Mouse (Mus musculus): ENCODE data around the gene Sytl1.

Sytl1 gene

GRCm38 (mm10) chr4:133262882-133263281 is at the start of gene Sytl1:
TSS of gene Sytl1 (minus strand) at chr4:133263113.
- DNase-seq (ENCODE audit: low read depth, low spot score), result no peak

DNA sequence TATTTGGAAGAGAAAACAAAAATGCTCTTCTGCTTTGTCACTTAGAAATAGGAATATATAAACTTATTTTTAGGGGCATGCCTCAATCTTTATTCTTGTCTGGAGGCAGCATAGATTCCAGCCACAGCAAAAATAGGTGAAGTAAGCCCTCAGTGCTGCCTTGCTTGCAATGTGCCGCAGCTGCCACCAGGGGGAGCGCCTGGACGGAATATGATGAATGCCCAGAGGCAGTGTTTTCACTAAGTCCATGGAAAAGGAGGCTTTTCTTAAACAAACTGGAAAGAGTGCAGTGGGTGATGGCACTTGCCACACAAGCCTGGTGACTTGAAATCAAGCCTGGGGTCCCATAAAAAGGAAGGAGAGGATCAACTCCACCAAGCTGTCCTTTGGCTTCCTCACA is 47.0 kb upstream of the Sytl1 start:
- DNase-seq (ENCODE audit: low read depth, low spot score), result no peak

DNA sequence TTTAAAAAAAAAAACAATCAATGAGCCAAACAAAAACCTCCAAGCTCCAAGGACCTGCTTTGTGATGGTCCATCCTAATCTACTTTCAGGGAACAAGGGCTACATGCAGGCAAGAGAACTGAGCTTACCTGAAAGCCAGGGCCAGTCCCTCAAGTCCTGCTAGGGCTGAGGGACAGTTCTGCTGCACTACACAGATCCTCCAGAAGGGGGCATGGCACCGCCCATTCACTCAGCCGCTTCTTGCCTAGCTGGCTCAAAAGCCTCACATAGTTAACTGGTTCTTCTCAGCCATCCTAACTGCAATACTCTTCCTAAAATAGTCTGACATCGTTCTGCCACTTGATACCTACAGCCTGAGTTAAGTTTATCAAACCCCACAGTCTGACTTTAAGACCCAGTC is 44.4 kb upstream of the Sytl1 start:
- no peak for DNase-seq (ENCODE audit: low read depth, low spot score)

GRCm38 (mm10) chr4:133305825-133306224 is 42.9 kb upstream of the Sytl1 start:
- DNase-seq (ENCODE audit: low read depth, low spot score), result no peak

DNA sequence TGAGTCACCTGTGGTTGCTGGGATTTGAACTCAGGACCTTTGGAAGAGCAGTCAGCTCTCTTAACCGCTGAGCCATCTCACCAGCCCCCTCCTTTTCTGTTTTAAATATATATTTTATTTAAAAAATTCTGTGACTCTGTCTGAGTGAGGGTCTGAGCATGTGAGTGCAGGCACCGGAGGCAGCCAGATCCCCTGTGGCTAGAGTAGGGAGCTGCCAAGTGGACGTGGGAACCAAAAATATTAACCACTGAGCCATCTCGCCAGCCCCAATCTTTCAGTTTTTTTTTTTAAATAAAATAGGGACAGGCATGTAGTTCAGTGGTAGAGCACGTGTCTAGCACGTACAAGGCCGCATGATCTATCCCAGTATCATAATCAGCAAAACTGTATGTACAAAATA is 41.9 kb upstream of the Sytl1 start:
- DNase-seq (ENCODE audit: low read depth, low spot score), result no peak

GRCm38 (mm10) chr4:133302668-133303067 is 39.8 kb upstream of the Sytl1 start:
- no peak for DNase-seq (ENCODE audit: low read depth, low spot score)

DNA sequence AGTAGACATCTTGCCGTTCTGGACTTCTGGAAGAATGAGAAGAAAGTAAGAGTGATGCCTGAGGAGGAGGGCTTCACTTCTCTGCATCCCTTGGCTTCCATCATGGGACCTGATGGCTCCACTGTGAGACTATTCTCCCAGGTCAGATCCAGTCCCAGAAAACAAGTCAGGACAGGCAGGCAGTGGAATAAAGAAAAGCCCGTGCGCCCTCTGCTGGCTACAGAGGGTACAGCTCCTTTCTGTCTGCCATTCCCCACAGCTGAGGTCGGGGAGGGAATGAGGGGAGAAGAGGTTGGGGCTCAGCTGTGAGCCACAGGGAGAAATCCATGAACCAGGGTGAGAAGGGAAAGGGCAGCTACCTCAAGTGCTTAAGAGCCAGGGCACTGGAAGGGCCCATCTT is 38.9 kb upstream of the Sytl1 start:
- DNase-seq (ENCODE audit: low read depth, low spot score), result no peak

DNA sequence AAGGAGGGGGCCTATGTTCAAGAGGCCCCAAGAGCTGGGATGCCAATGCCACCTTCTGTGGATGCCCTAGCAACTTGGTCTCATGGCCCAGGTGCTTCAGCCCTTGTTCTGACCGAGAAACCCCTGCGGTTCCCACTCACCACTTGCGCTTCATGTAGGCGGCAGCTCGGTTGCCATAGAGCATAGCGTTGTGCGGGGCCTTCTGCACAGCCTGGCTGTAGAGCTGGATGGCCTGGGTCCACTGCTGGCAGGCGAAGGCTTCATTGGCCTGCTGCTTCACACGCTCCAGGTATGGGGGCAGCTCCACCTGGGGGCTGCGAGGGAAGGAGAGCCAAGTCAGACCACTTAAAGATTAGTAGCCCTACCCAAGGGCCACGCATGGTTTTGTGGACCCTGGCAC is 37.5 kb upstream of the Sytl1 start:
- no peak for DNase-seq (ENCODE audit: low read depth, low spot score)

- DNase-seq (ENCODE audit: low read depth, low spot score), result peak; percentile 80
Observed at GRCm38 (mm10) chr4:133299701-133300100, 36.8 kb upstream of the Sytl1 start.

GRCm38 (mm10) chr4:133298516-133299365 is 35.8 kb upstream of the Sytl1 start:
- peak; percentile 89 for DNase-seq (ENCODE audit: low read depth, low spot score)

GRCm38 (mm10) chr4:133297801-133298238 is 34.9 kb upstream of the Sytl1 start:
- DNase-seq (ENCODE audit: low read depth, low spot score), result no peak

- DNase-seq (ENCODE audit: low read depth, low spot score), result no peak
Observed at GRCm38 (mm10) chr4:133297360-133297759, 34.4 kb upstream of the Sytl1 start.

DNA sequence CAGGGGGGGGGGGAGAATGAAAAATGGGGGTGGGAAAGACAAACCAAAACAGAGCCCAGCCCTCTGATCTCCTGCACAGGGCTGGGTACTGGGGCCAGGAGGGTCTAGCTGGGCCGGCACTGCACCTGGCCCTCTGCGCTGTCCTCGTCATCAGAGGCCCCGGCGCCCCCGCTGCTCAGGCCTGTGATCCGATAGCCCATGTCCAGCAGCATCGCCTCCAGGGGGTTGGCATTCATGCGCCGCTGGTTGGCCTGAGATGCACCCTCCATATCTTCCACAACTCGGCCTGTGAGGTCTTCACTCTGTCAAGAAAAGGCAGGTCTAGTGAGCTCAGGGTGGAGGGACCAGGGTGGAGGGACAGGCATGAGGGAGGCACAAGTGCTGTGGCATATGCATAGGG is 31.2 kb upstream of the Sytl1 start:
- no peak for DNase-seq (ENCODE audit: low read depth, low spot score)

DNA sequence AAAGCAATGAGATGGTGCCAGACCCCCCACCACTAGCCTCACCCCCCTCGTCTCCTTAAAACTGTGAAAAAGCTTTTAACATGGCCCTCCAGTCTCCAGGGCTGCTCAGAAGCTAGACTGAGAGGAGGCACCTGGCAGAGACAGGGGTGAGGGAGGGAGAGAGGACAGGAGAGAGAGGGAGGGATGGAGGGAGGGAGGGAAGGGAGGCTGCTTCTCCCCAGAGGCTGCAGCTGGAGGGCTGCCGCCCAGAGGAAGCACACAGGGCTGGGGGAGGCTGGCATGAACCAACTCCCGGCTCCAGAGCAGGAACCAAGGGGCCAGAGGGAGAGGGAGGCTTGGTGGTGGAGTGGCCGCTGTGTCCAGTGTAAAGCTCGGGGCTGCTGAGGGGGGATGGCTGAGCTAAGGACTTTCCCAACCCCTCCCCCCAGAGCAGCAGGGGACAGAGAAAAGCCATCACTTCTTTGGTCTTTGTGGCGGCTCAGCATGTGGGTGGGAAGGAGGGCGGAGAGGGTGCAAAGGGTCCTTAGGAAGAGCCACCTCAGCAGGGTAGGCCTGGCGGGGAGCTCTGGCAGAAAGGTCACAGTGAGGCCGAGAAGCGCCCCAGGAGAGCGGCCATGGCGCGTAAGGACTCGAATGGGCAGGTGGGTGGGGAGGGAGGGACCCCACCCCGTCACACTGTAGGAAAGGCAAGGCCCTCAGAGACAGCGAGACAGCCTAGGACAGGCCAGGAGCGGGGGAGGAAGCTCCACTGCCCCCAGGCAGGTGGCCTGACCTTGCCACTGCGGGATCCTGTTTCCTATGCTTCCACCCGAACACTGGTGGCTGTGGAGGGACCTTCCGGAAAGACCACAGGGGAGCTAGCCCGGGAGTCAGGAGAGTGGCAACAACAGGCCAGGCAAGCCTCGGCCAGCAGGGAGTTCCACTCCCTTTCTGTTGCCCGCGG is 30.3 kb upstream of the Sytl1 start:
- no peak for DNase-seq (ENCODE audit: low read depth, low spot score)

- no peak for DNase-seq (ENCODE audit: low read depth, low spot score)
Observed at GRCm38 (mm10) chr4:133292405-133292804, 29.5 kb upstream of the Sytl1 start.

DNA sequence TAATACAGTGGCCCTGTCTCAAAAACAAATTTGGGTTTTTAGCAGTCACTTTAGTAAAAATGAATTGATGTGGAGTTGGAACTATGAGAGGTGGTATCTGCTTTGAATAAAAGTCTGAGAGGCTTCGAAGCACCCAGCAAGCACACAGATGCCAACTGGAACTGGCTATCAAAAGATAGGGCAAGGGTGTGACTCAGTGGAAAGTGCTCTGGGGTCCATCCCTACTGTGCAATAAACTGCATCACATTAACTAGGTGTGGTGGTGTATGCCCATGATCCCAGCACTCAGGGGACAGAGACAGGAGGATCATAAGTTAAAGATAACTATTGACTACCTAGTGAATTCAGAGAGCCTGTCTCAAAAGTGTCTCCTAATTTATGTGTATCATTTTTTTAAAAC is 28.3 kb upstream of the Sytl1 start:
- no peak for DNase-seq (ENCODE audit: low read depth, low spot score)

- no peak for DNase-seq (ENCODE audit: low read depth, low spot score)
Observed at GRCm38 (mm10) chr4:133286476-133287077, 23.7 kb upstream of the Sytl1 start.

DNA sequence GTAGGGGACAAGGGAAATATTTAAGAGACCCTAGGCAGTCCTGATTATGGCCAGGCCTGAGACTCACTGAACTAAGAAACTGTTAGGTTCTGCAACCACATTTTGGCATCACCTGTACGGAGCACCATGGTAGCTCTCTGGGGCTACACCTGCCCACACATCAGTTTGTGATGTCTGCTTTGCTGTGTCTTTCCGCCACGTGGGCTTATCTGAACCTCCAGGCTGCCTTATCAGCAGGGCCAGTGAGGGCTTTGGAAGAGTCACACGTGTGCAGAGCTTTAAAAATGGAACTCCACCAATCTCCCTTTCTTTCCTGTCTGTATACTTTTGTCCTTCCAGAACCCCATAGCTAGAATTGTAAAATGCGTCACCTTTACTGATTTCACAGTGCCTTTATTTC is 23.0 kb upstream of the Sytl1 start:
- DNase-seq (ENCODE audit: low read depth, low spot score), result no peak

- DNase-seq (ENCODE audit: low read depth, low spot score), result no peak
Observed at GRCm38 (mm10) chr4:133285299-133285698, 22.4 kb upstream of the Sytl1 start.

DNA sequence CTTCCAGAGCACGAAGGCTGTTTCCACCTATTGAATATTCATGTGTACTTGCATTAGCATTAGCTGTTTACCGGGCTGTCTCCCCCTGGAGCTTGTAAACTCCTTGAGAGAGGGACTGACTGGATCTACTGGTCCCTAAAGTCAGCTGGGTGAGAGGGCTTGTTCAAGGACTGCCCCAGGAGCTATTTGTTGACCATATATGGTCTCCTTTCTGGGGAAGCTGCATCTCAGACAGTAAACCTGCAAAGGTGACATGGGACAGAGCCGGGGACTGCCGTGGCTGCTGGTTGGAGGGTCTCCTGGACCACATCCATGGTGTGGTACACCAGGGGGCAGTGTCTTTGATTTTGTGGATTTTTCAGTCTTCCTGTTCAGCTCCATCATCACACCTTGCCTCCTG is 19.7 kb upstream of the Sytl1 start:
- no peak for DNase-seq (ENCODE audit: low read depth, low spot score)

DNA sequence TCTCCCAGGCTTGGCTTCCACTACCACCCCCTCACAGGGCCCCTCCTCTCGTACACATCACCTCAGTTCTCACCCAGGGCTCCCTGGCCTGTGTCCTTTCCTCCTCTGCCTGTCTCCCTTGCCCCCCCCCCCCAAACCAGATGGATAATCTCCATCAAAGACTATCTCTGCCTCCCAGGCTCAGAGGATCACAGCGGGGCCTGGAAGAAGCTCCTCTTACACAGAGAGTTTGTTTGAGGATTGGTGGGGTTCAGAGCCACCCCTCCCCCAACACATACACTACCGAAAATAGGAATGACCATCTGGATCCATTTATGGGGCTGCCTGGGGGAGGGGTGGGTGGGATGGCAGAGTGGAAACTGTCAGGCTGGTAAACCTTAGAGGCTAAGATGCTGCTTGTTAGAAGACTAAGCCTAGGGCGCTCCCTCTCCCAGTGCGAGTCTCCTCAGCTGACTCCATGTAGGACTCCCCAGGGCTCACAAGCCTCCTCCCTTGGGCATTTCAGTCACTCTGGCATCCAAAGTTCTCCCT is 19.1 kb upstream of the Sytl1 start:
- DNase-seq (ENCODE audit: low read depth, low spot score), result no peak

DNA sequence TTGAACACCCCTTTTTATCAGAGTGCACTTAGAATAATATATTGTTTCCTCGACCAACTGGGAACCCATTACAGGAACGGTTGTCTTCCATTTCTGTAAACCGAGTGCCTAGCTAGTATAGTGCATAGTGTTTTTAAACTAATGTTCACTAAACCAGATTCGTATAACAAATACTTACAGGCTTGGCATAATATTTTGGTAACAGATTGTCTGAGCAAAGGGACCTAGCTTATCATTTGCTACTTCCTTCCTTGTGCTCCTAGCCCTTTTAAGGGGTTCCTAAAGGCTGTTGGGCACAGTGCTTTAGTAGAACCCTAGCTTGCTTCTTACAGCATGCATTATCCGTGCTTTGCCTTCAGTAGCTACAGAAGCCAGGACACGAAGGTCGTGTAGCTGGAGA is 18.6 kb upstream of the Sytl1 start:
- no peak for DNase-seq (ENCODE audit: low read depth, low spot score)

All from telencephalon, adult 2 months (tissue).